Mouse (Mus musculus): Measurements from ENCODE around the gene Htr1d. TPM values are rescaled to one million over a fixed set of nuclear protein-coding genes. Genes with fewer than 3 reads are reported as not detected.

Gene Htr1d
- total and polyA plus RNA-seq, 2 experiments from 2014 or later, result not detected

DNA sequence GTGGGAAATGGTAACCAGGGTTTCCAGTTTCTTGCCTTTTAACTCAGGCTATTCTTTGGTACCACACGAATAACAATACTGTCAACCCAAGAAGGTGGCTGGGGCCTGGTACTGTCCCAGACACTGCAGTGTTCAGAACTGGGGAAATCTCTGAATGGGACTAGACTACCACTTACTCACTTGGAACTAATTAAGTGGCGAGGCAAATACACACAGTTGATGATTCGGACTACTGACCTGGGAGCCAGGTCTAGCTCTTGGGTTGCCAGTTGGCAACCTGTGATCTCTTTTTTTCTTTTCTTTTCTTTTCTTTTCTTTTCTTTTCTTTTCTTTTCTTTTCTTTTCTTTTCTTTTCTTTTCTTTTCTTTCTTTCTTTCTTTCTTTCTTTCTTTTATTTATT lies 29.0 kb downstream of the Htr1d start:
- H3K4me2 ChIP-seq (ENCODE audit: low read depth, low read length), result no peak overlapping the region
- peaks cover 5% of the 10 kb centered on the region; the same call in 1 of the 2 replicates for H3K4me1 ChIP-seq (ENCODE audit: control insufficient read depth, insufficient read depth)
- no peaks in the 10 kb centered on the region for H3K9me3 ChIP-seq (replicated peaks; ENCODE audit: control insufficient read depth, low read length)
- H3K9ac ChIP-seq (replicated peaks; ENCODE audit: low read depth, low read length), result no peak overlapping the region
- ATAC-seq (ENCODE audit: insufficient read depth, low read depth) (no peak), DNase-seq (ENCODE audit: low spot score) (no peak)
- H3K27me3 ChIP-seq (ENCODE audit: control insufficient read depth, insufficient read depth, low read length), result no peaks in the 10 kb centered on the region
- H3K4me3 ChIP-seq (ENCODE audit: low read depth, low read length), result no peak overlapping the region
- H3K27ac ChIP-seq (ENCODE audit: low read depth), result no peak overlapping the region
- 89% methylated on average over 3 of the region's 3 CpGs for WGBS
- no peaks in the 10 kb centered on the region for H3K36me3 ChIP-seq (replicated peaks; ENCODE audit: control insufficient read depth, insufficient read depth, low read length)
- no peak for TF ChIP-seq EP300 (IDR thresholded peaks at IDR 0.05; ENCODE audit: low read depth)
- TF ChIP-seq CTCF (IDR thresholded peaks at IDR 0.05; ENCODE audit: low read depth), result no peak

DNA sequence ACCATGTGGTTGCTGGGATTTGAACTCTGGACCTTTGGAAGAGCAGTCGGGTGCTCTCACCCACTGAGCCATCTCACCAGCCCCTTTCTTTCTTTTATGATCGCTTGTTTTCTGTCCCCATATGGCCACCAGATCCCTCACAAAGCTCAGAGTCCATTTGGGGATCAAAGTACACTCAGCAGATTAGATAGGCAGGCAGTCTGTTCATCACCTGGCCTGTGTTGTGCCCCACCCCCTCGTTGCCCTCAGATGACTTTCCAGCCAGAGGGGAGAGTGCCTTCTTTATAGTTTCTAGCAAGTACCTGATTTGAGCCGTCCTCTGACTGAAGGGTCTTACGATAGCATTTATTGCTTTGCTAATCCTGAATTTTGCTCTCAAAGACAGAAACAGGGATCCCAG lies 29.5 kb downstream of the Htr1d start:
- no peaks in the 10 kb centered on the region for H3K27me3 ChIP-seq (ENCODE audit: control insufficient read depth, insufficient read depth, low read length)
- H3K4me1 ChIP-seq (ENCODE audit: control insufficient read depth, insufficient read depth), result peaks cover 5% of the 10 kb centered on the region; the same call in 1 of the 2 replicates
- H3K36me3 ChIP-seq (replicated peaks; ENCODE audit: control insufficient read depth, insufficient read depth, low read length), result no peaks in the 10 kb centered on the region
- TF ChIP-seq CTCF (IDR thresholded peaks at IDR 0.05; ENCODE audit: low read depth), result no peak
- TF ChIP-seq EP300 (IDR thresholded peaks at IDR 0.05; ENCODE audit: low read depth), result no peak
- H3K9me3 ChIP-seq (replicated peaks; ENCODE audit: control insufficient read depth, low read length), result no peaks in the 10 kb centered on the region
- DNase-seq (ENCODE audit: low spot score), result no peak
- H3K9ac ChIP-seq (replicated peaks; ENCODE audit: low read depth, low read length), result no peak overlapping the region
- H3K4me2 ChIP-seq (ENCODE audit: low read depth, low read length), result no peak overlapping the region
- H3K27ac ChIP-seq (ENCODE audit: low read depth), result no peak overlapping the region
- no peak for ATAC-seq (ENCODE audit: insufficient read depth, low read depth)
- H3K4me3 ChIP-seq (ENCODE audit: low read depth, low read length), result no peak overlapping the region
- 60% methylated on average over 5 of the region's 5 CpGs for WGBS

DNA sequence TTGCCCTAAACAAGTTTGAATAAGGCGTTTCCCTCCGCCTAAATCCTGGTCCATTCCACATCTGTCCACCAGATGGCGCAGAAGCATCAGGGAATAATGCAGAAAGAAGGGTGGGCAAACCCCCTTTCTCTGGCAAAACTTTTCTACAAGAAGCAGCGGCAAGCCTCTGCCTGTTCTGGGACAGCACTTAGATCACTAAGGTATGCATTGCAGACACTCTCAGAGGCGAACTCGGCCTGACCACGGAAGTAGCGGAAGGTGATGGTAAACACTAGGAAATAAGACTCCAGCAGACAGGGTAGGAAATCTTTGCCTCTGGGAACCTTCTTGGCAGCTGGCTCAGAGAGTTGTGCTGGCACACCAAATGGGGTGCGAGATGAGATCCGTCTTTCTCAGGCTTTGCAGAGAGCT lies 31.5 kb downstream of the Htr1d start:
- Histone ChIP-seq H3K9me3 (replicated peaks; ENCODE audit: control insufficient read depth, low read length) (no peaks in the 10 kb centered on the region), H3K4me1 (ENCODE audit: control insufficient read depth, insufficient read depth) (peaks cover 5% of the 10 kb centered on the region; the same call in 1 of the 2 replicates), H3K27ac (ENCODE audit: low read depth) (no peak overlapping the region), H3K27me3 (ENCODE audit: control insufficient read depth, insufficient read depth, low read length) (no peaks in the 10 kb centered on the region), H3K4me3 (ENCODE audit: low read depth, low read length) (peak overlapping the region; percentile 41), H3K9ac (replicated peaks; ENCODE audit: low read depth, low read length) (no peak overlapping the region), H3K4me2 (ENCODE audit: low read depth, low read length) (peak overlapping the region; percentile 69), H3K36me3 (replicated peaks; ENCODE audit: control insufficient read depth, insufficient read depth, low read length) (no peaks in the 10 kb centered on the region)
- TF ChIP-seq EP300 (IDR thresholded peaks at IDR 0.05; ENCODE audit: low read depth) (no peak), CTCF (IDR thresholded peaks at IDR 0.05; ENCODE audit: low read depth) (peak; percentile 97)
- 1% methylated on average over 10 of the region's 10 CpGs for WGBS
- peak; percentile 68 for DNase-seq (ENCODE audit: low spot score)
- ATAC-seq (ENCODE audit: insufficient read depth, low read depth), result 0 out of 2 replicates have a peak, but pooled peaks have one; percentile 39

DNA sequence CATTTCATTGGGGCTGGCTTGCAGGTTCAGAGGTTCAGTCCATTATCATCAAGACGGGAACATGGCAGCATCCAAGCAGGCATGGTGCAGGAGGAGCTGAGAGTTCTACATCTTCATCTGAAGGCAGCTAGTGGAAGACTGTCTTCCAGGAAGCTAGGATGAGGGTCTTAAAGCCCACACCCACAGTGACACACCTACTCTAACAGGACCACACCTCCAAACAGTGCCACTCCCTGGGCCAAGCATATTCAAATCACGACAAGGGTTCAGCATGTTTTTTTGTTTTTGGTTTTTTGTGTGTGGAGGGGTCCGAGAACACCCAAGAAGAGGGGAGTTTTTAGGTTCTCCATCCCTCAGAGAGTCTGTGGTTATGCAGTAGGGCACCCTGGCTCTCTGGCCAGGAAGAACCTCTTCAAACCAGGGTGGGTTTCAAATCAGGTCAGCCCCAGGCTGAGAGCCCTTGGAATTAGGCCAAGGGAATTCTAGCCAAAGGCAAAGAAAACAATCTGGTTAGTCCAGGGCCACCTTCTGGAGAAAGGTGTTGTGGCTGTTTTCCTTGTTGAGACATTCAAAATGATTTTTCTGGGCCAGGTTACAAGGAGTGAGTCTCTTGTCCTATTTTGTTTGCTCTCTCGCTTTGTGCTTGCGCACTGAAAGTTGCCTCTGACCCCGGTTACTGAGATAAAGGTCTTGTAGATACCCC lies 33.3 kb downstream of the Htr1d start:
- no peak overlapping the region for H3K4me2 ChIP-seq (ENCODE audit: low read depth, low read length)
- no peak overlapping the region for H3K27ac ChIP-seq (ENCODE audit: low read depth)
- no peak overlapping the region for H3K4me3 ChIP-seq (ENCODE audit: low read depth, low read length)
- 91% methylated on average over 6 of the region's 6 CpGs for WGBS
- H3K27me3 ChIP-seq (ENCODE audit: control insufficient read depth, insufficient read depth, low read length), result no peaks in the 10 kb centered on the region
- no peaks in the 10 kb centered on the region for H3K9me3 ChIP-seq (replicated peaks; ENCODE audit: control insufficient read depth, low read length)
- TF ChIP-seq CTCF (IDR thresholded peaks at IDR 0.05; ENCODE audit: low read depth) (no peak), EP300 (IDR thresholded peaks at IDR 0.05; ENCODE audit: low read depth) (no peak)
- DNase-seq (ENCODE audit: low spot score) (no peak), ATAC-seq (ENCODE audit: insufficient read depth, low read depth) (no peak)
- H3K36me3 ChIP-seq (replicated peaks; ENCODE audit: control insufficient read depth, insufficient read depth, low read length), result no peaks in the 10 kb centered on the region
- H3K9ac ChIP-seq (replicated peaks; ENCODE audit: low read depth, low read length), result no peak overlapping the region
- H3K4me1 ChIP-seq (ENCODE audit: control insufficient read depth, insufficient read depth), result peaks cover 5% of the 10 kb centered on the region; the same call in 1 of the 2 replicates

DNA sequence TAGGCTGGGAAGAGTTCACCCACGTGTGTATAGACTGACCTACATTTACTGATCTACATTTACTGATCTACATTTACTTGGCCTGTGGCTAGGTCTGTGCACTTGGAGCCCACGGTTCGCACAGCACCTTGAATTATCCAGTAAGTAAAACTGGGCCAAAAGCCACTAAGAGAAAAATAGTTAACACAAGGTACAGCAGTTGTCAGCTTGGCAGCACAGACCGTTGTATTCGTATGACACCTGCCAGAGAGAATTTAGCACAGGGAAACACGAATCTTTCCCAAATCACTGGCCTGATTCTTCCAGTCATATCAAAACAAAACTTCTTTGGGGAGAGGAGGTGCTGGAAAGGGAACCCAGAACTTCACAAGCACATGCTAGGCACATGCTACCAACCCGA lies 35.0 kb downstream of the Htr1d start:
- no peak overlapping the region for H3K27ac ChIP-seq (ENCODE audit: low read depth)
- H3K9me3 ChIP-seq (replicated peaks; ENCODE audit: control insufficient read depth, low read length), result no peaks in the 10 kb centered on the region
- H3K27me3 ChIP-seq (ENCODE audit: control insufficient read depth, insufficient read depth, low read length), result no peaks in the 10 kb centered on the region
- no peak for ATAC-seq (ENCODE audit: insufficient read depth, low read depth)
- H3K4me1 ChIP-seq (ENCODE audit: control insufficient read depth, insufficient read depth), result peaks cover 7% of the 10 kb centered on the region; the same call in 1 of the 2 replicates
- 78% methylated on average over 7 of the region's 7 CpGs for WGBS
- no peak for DNase-seq (ENCODE audit: low spot score)
- no peak overlapping the region for H3K4me3 ChIP-seq (ENCODE audit: low read depth, low read length)
- H3K36me3 ChIP-seq (replicated peaks; ENCODE audit: control insufficient read depth, insufficient read depth, low read length), result no peaks in the 10 kb centered on the region
- TF ChIP-seq EP300 (IDR thresholded peaks at IDR 0.05; ENCODE audit: low read depth) (no peak), CTCF (IDR thresholded peaks at IDR 0.05; ENCODE audit: low read depth) (no peak)
- H3K4me2 ChIP-seq (ENCODE audit: low read depth, low read length), result no peak overlapping the region
- no peak overlapping the region for H3K9ac ChIP-seq (replicated peaks; ENCODE audit: low read depth, low read length)

DNA sequence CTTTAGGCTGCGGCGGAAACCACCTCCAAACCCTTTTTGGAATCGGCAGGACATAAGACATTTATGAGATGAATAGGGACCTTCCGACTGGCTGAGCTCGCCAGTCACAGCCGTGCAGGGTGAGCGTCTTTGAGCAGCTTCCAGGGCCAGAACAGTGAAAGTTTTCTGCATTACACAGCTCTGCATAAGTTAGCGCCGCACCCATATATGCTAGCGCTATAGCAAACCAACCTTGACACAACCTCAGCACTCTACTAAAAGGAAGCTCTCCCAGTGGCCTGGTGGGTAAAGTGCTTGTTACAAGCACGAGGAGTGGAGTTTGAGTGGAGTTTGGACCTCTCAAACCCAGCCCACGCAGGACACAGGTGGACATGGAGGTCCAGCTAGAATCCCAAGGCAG lies 35.9 kb downstream of the Htr1d start:
- H3K4me1 ChIP-seq (ENCODE audit: control insufficient read depth, insufficient read depth), result peaks cover 7% of the 10 kb centered on the region; the same call in 1 of the 2 replicates
- no peaks in the 10 kb centered on the region for H3K36me3 ChIP-seq (replicated peaks; ENCODE audit: control insufficient read depth, insufficient read depth, low read length)
- no peaks in the 10 kb centered on the region for H3K27me3 ChIP-seq (ENCODE audit: control insufficient read depth, insufficient read depth, low read length)
- WGBS, result 70% methylated on average over 12 of the region's 12 CpGs
- H3K4me3 ChIP-seq (ENCODE audit: low read depth, low read length), result no peak overlapping the region
- H3K9me3 ChIP-seq (replicated peaks; ENCODE audit: control insufficient read depth, low read length), result no peaks in the 10 kb centered on the region
- ATAC-seq (ENCODE audit: insufficient read depth, low read depth), result no peak
- H3K4me2 ChIP-seq (ENCODE audit: low read depth, low read length), result no peak overlapping the region
- DNase-seq (ENCODE audit: low spot score), result no peak
- H3K9ac ChIP-seq (replicated peaks; ENCODE audit: low read depth, low read length), result no peak overlapping the region
- H3K27ac ChIP-seq (ENCODE audit: low read depth), result no peak overlapping the region
- TF ChIP-seq EP300 (IDR thresholded peaks at IDR 0.05; ENCODE audit: low read depth) (no peak), CTCF (IDR thresholded peaks at IDR 0.05; ENCODE audit: low read depth) (no peak)
